Mouse (Mus musculus) embryonic facial prominence, embryonic 15.5 days (tissue): Measurements from ENCODE around the gene Serpina3j. TPM values are rescaled to one million over a fixed set of nuclear protein-coding genes. Genes with fewer than 3 reads are reported as not detected.

ENCODE experiments used
- ATAC-seq: fragments of 200-750 bp; cut with Nextera tagmentation; 2 replicates; pipeline ENCODE4 v1.8.0; 2017; ENCODE audit warnings: low read depth, moderate TSS enrichment; ENCODE audit not compliant: insufficient number of reproducible peaks, low FRiP score, low TSS enrichment
- H3K27ac ChIP-seq: fragments of 300-500 bp; sonication (generic); replicated peaks from 2 replicates; pipeline ENCODE4 v1.5.1; 2015; ENCODE audit warnings: mild to moderate bottlenecking, inconsistent platforms
- H3K27me3 ChIP-seq: fragments of 300-500 bp; sonication (generic); 2 replicates; pipeline ENCODE4 v1.6.1; 2015; ENCODE audit warnings: inconsistent platforms
- H3K36me3 ChIP-seq: fragments of 300-500 bp; sonication (generic); 2 replicates; pipeline ENCODE4 v1.6.1; 2015; ENCODE audit warnings: mild to moderate bottlenecking, inconsistent platforms
- H3K4me1 ChIP-seq: fragments of 300-500 bp; sonication (generic); 2 replicates; pipeline ENCODE4 v1.6.1; 2015; ENCODE audit warnings: inconsistent platforms
- H3K4me2 ChIP-seq: fragments of 300-500 bp; sonication (generic); replicated peaks from 2 replicates; pipeline ENCODE4 v1.6.1; 2015; ENCODE audit warnings: mild to moderate bottlenecking, inconsistent platforms
- H3K4me3 ChIP-seq: fragments of 300-500 bp; sonication (generic); replicated peaks from 2 replicates; pipeline ENCODE4 v1.5.1; 2015; ENCODE audit warnings: mild to moderate bottlenecking, inconsistent platforms
- H3K9ac ChIP-seq: fragments of 300-500 bp; sonication (generic); 2 replicates; pipeline ENCODE4 v1.6.1; 2015; ENCODE audit warnings: inconsistent platforms
- H3K9me3 ChIP-seq: fragments of 300-500 bp; sonication (generic); replicated peaks from 2 replicates; pipeline ENCODE4 v1.6.1; 2016; ENCODE audit warnings: inconsistent platforms
- WGBS: fragments of 180-500 bp; shearing (Covaris S2); methylation state at CpG from one replicate; pipeline ENCODE4 v1.1.7; 2015; 5-methylcytosine and 5-hydroxymethylcytosine counted together
- polyA plus RNA-seq: library from polyadenylated mRNA; unstranded; fragments of >200 nt; fragmentation: Nextera tagmentation; extraction: Ambion mirVana; gene quantifications from 2 replicates; pipeline ENCODE4 v1.2.1, GENCODE M21; 2015

Serpina3j gene
- 0.17 TPM in 1 of 2 replicates, not detected in the other for polyA plus RNA-seq

DNA sequence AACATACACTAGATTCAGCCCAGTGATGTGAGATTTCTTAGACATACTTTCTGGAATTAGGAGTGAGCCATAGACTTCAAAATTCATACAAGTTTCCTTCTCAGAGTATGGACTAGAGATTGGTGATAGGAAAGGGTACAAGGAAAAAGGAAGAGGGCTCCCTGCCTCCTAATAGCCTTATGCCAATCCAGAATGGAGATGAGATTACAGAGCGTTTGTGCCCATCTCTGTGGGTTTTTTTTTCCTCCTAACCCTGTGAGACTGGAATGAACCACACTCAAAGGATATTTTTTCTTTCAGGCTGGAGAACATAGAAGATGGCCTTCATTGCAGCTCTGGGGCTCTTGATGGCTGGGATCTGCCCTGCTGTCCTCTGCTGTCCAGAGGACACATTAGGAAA lies at the start of gene Serpina3j:
Gene Serpina3j, plus strand, starts transcription at position 301 of the 400 bp plus-strand sequence.
- whole genome bisulfite sequencing = 84% methylated on average over 1 of the region's 1 CpGs
- no peaks in the 10 kb centered on the region for H3K4me1 ChIP-seq
- no peak within 1 kb of the TSS for H3K4me2 ChIP-seq
- no peaks in the 10 kb centered on the region for H3K27me3 ChIP-seq
- H3K36me3 ChIP-seq = no peaks in the 10 kb centered on the region
- H3K27ac ChIP-seq = no peak within 1 kb of the TSS
- ATAC-seq = no peak
- H3K9ac ChIP-seq = no peak within 1 kb of the TSS
- H3K4me3 ChIP-seq = no peak within 1 kb of the TSS
- no peaks in the 10 kb centered on the region for H3K9me3 ChIP-seq

DNA sequence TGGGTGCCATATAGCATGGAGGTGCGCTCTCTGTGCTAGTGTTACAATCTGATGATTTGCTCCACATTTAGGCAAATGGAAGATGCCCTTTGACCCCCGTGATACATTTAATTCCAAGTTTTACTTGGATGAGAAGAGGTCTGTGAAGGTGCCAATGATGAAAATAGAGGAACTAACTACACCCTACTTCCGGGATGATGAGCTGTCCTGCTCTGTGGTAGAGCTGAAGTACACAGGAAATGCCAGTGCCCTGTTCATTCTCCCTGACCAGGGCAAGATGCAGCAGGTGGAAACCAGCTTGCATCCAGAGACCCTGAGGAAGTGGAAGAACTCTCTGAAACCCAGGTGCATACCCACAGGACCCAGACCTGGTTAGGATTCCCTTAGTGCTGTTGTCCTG lies 48.0 kb upstream of the Serpina3j start:
- Histone ChIP-seq H3K27ac (no peak overlapping the region), H3K4me3 (no peak overlapping the region), H3K9me3 (no peaks in the 10 kb centered on the region), H3K9ac (no peak overlapping the region), H3K36me3 (no peaks in the 10 kb centered on the region), H3K27me3 (no peaks in the 10 kb centered on the region), H3K4me2 (no peak overlapping the region), H3K4me1 (no peaks in the 10 kb centered on the region)
- WGBS = 76% methylated on average over 3 of the region's 3 CpGs
- ATAC-seq = no peak

DNA sequence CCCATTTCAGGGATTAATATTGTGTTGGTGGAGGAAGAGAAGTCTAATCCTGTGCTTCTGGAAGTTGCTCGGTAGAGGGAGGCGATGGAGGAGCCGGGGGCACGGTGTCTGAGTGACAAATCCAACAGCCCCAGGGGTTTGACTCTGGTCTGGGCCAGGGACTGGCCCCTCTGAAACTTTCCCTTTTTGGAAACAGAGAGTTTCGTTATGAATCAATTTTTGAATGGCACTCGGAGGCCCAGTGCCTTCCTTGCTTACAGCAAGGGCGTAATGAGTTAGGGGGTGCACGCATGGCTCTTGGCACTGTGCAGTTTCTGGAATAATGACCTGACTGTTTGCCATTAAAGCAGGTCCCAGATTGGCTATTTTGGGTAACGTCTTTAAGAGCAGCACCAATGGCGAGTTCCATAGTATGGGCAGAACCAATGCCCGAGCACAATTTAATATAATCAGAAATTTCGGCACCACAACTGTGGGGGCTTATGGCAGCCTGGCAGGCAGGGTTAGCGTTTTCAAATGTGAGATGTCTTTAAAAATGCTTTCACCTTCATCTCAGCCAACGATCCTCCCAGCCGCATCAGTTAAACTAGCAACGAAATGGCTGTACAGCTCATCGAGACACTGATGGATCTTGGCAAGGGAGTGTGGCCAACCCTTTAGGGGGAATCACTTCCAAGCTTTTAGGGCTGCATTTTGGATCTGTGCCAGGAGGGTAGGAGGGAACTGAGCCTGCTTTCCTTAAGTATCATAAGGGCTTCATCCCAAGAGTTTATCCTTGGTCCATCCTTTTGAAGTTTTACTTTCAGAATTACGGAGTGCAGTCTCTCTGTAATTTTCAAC lies 35.9 kb upstream of the Serpina3j start:
- Histone ChIP-seq H3K27me3 (no peaks in the 10 kb centered on the region), H3K4me1 (no peaks in the 10 kb centered on the region), H3K9me3 (no peaks in the 10 kb centered on the region), H3K27ac (no peak overlapping the region), H3K9ac (no peak overlapping the region), H3K4me2 (no peak overlapping the region), H3K36me3 (no peaks in the 10 kb centered on the region), H3K4me3 (no peak overlapping the region)
- no peak for ATAC-seq
- 60% methylated on average over 18 of the region's 18 CpGs for WGBS

DNA sequence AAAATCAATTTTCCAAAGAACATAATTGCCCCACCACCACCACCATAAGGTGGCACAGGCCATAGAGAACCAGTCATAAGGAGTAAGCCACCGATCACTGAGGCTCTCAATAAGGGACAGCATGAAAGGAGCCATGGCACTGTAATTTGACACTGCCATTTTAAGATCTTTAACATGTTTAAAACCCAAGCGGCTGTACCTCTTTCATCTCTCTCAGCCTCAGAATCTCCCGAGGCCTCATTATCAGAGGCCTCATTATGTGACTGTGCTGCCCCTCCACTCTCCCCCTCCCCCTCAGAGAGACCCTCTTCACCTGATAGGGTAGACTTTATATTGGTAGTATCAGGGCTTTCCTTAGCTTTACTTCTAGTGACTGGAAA lies 35.3 kb upstream of the Serpina3j start:
- Histone ChIP-seq H3K27me3 (no peaks in the 10 kb centered on the region), H3K9me3 (no peaks in the 10 kb centered on the region), H3K27ac (no peak overlapping the region), H3K9ac (no peak overlapping the region), H3K4me2 (no peak overlapping the region), H3K4me3 (no peak overlapping the region), H3K36me3 (no peaks in the 10 kb centered on the region), H3K4me1 (no peaks in the 10 kb centered on the region)
- 8% methylated on average over 3 of the region's 3 CpGs for WGBS
- ATAC-seq = peak; percentile 34; the same call in 1 of the 2 replicates

DNA sequence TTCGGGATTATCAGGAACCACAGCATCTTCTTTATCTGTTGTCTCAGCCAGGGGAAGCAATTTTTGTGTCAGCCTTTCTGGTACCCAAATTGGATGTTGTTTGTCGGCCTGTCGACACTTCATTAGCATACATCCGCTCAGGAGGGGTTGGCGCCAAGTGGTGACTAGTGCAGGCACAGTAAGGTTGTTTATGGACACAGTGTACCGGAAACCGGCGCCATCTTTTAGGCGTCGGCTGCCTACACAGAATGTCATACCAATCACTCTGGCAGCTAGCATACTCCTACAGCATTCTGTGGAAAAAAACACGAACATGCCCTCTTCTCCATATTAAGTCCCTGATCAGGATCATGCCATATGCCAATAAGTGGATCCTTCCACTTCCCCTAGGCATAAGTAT lies 31.0 kb upstream of the Serpina3j start:
- ATAC-seq = no peak
- no peak overlapping the region for H3K4me3 ChIP-seq
- H3K4me1 ChIP-seq = no peaks in the 10 kb centered on the region
- no peak overlapping the region for H3K4me2 ChIP-seq
- H3K27ac ChIP-seq = no peak overlapping the region
- no peaks in the 10 kb centered on the region for H3K27me3 ChIP-seq
- H3K9me3 ChIP-seq = no peaks in the 10 kb centered on the region
- no peak overlapping the region for H3K9ac ChIP-seq
- 91% methylated on average over 11 of the region's 11 CpGs for WGBS
- no peaks in the 10 kb centered on the region for H3K36me3 ChIP-seq

DNA sequence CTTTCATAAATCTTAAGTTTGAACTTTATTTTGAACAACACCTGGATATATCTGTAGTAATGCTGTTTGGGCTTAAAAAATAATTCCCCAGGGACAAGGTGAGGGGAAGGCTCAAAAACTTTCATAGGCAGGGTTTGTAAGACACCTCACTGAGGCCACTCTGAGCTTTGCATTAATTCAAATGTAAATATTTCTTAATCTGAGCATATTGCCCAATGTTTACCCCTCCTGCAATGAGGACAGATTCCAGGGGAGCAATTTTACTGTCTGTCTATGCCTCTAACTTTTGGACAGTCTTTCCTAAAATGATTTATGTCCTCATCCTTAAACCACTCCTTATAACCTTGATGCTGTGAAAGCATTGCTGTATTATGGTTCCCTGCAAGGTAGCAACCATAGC lies 26.0 kb upstream of the Serpina3j start:
- no peaks in the 10 kb centered on the region for H3K9me3 ChIP-seq
- no peaks in the 10 kb centered on the region for H3K4me1 ChIP-seq
- no peak for ATAC-seq
- no peak overlapping the region for H3K4me3 ChIP-seq
- no peak overlapping the region for H3K4me2 ChIP-seq
- H3K36me3 ChIP-seq = no peaks in the 10 kb centered on the region
- H3K9ac ChIP-seq = no peak overlapping the region
- H3K27ac ChIP-seq = no peak overlapping the region
- no peaks in the 10 kb centered on the region for H3K27me3 ChIP-seq

DNA sequence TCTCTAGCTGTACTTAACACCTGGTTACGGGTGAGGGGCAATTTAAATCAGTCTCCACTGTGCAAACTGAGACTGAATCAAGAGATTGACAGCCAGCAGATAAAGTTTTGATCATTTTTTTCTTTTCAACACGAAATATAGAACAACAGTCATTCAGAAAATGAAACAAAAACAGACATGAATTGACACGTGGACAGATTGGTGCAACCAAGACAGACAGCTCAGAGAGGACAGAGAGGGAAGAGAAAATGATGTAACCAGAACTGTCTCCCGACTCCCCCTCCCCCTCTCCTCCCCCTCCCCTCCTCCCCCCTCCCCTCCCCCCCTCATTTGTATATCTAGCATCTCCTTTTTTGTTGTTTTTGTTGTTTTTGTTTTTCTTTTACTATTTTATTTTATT lies 24.5 kb upstream of the Serpina3j start:
- no peak for ATAC-seq
- H3K4me1 ChIP-seq = no peaks in the 10 kb centered on the region
- 29% methylated on average over 4 of the region's 4 CpGs for WGBS
- H3K9me3 ChIP-seq = no peaks in the 10 kb centered on the region
- H3K4me2 ChIP-seq = no peak overlapping the region
- H3K27me3 ChIP-seq = no peaks in the 10 kb centered on the region
- H3K9ac ChIP-seq = no peak overlapping the region
- H3K27ac ChIP-seq = no peak overlapping the region
- H3K36me3 ChIP-seq = no peaks in the 10 kb centered on the region
- no peak overlapping the region for H3K4me3 ChIP-seq

DNA sequence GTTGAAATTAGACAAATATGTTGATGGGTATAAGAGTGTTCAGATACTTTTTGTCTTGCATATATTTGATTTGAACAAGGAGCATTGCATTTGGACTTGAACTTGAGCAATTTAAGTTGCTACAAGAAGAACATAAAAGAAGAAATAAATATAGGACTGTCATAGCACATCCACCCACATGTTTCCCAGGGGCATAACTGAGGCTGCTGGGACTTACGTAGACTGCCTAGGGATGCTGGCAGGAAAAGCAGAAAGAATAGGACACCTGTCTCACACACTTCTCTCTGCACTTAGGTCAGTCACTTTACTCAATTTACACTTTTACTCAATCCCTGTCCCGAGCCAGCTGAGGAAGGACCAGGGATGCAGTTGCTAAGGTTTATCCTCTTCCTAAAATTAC lies 20.4 kb upstream of the Serpina3j start:
- 79% methylated on average over 2 of the region's 2 CpGs for WGBS
- Histone ChIP-seq H3K36me3 (no peaks in the 10 kb centered on the region), H3K9me3 (no peaks in the 10 kb centered on the region)

DNA sequence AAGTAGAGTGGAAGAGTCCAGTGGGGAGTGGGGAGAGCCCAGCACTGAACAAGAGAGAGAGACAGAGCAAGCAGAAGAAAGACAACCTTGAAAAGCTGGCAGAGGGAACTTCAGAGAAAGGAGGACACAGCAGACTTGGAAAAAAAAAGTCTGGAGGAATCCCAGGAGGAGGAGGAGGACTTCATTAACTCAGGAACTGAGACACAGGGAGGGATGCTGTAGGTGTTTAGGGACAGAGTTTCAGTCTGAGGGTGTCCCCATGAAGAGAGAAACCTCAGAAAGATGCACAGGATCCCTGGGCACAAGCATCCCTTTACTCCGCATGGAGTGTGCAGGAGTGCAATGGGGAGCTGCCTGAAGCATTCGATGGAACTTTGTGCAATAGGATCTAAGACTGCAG lies 16.3 kb upstream of the Serpina3j start:
- no peaks in the 10 kb centered on the region for H3K27me3 ChIP-seq
- no peak overlapping the region for H3K9ac ChIP-seq
- no peak overlapping the region for H3K4me3 ChIP-seq
- no peaks in the 10 kb centered on the region for H3K4me1 ChIP-seq
- no peak for ATAC-seq
- H3K4me2 ChIP-seq = no peak overlapping the region
- no peak overlapping the region for H3K27ac ChIP-seq
- H3K36me3 ChIP-seq = no peaks in the 10 kb centered on the region
- 83% methylated on average over 2 of the region's 2 CpGs for WGBS
- H3K9me3 ChIP-seq = no peaks in the 10 kb centered on the region

More for the DNA sequence above, 20.4 kb upstream of the Serpina3j start:
- Histone ChIP-seq H3K27ac (no peak overlapping the region), H3K4me1 (no peaks in the 10 kb centered on the region), H3K4me3 (no peak overlapping the region), H3K9ac (no peak overlapping the region), H3K27me3 (no peaks in the 10 kb centered on the region), H3K4me2 (no peak overlapping the region)
- ATAC-seq = no peak

DNA sequence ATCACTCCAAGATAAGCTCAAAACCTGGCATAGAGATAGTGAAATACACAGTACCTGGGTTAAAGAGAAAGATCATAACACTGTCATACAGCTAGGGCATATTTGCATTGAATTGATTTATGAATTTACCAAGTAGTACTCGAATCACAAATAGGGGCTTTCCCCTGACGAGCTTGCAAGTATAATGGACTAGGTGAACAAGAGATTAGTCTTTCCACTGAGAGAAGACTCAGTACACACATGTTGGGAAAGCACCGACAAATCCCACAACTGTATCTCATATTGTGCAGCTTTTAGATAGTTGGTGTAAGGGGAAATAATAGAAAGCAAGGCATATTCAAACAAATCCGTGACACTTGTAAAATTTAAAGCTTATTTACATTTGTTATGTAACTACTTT lies 8.4 kb upstream of the Serpina3j start:
- Histone ChIP-seq H3K27ac (no peak overlapping the region), H3K4me3 (no peak overlapping the region), H3K4me2 (no peak overlapping the region), H3K9me3 (no peaks in the 10 kb centered on the region), H3K36me3 (no peaks in the 10 kb centered on the region), H3K9ac (no peak overlapping the region), H3K4me1 (no peaks in the 10 kb centered on the region), H3K27me3 (no peaks in the 10 kb centered on the region)
- 81% methylated on average over 4 of the region's 4 CpGs for WGBS
- no peak for ATAC-seq

DNA sequence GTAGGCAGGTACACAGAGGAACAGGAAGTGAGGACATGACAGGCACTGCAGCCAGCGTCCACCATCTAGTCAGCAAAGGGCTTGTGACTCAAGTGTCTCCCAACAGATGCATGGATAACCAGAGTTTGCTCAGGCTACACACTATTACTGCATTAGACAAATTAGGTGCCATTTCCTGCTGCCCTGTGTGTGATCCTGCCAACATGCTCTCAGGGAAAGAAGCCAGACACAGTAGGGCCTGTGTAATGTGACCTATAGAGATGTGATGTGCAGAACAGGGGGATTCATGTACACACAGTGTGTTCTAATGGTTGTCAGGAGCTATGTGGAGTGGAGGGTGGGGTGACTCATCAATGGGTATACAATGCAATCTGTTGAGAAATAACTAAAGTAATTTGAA lies 8.1 kb downstream of the Serpina3j start:
- H3K4me3 ChIP-seq = no peak overlapping the region
- no peak overlapping the region for H3K9ac ChIP-seq
- H3K27me3 ChIP-seq = no peaks in the 10 kb centered on the region
- H3K36me3 ChIP-seq = no peaks in the 10 kb centered on the region
- no peak overlapping the region for H3K4me2 ChIP-seq
- H3K4me1 ChIP-seq = no peaks in the 10 kb centered on the region
- H3K9me3 ChIP-seq = no peaks in the 10 kb centered on the region
- ATAC-seq = no peak
- 59% methylated on average over 1 of the region's 1 CpGs for WGBS
- H3K27ac ChIP-seq = no peak overlapping the region

DNA sequence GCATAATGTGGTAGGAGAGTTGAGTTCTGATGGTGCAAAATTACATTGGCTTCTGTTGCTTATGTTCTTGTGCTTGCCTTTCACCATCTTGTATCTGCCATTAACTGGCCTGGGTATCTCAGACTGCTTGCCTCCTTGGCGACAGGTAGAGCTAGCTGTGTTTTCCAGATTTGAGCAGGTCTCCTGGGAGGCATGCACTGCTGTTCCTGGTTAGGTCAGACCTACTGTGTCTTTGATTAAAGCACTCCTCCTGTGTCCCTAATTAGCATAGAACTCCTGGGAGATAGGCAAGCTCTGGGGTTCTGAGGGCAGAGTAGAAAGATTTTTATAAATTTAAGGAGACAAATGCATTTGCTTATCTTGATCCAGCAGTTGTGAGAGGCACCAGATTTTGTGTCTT lies 17.3 kb downstream of the Serpina3j start:
- H3K27ac ChIP-seq = no peak overlapping the region
- H3K27me3 ChIP-seq = no peaks in the 10 kb centered on the region
- H3K4me2 ChIP-seq = no peak overlapping the region
- no peak overlapping the region for H3K9ac ChIP-seq
- no peaks in the 10 kb centered on the region for H3K4me1 ChIP-seq
- no peaks in the 10 kb centered on the region for H3K9me3 ChIP-seq
- ATAC-seq = no peak
- no peak overlapping the region for H3K4me3 ChIP-seq
- no peaks in the 10 kb centered on the region for H3K36me3 ChIP-seq
- 20% methylated on average over 1 of the region's 1 CpGs for WGBS
